In genomic region chr5:102483285-102483975, GRCm38 (mm10) we compare ENCODE assay signal across 14 mouse cellular contexts. TPM values are rescaled to one million over a fixed set of nuclear protein-coding genes. Genes with fewer than 3 reads are reported as not detected.
A peak's percentile ranks its signal among the peaks of the same experiment; 100 is the strongest.
DNase-seq lines count a peak whose midpoint lies in the region; ATAC-seq and TF ChIP-seq lines count a peak whose summit lies in the region.
"Had no signal": no experiment of that assay in that cellular context is flagged by ENCODE, and none has a peak within 500 bp of the region (broad histone marks: within the 10 kb centered on the region; RNA-seq: fewer than 3 reads in every experiment).

No protein-coding gene starts in this region.

- peak overlapping the region; percentile 81 for H3K4me2 ChIP-seq in stomach, embryonic 15.5 days
- no peak overlapping the region for H3K4me2 ChIP-seq in forebrain, embryonic 12.5 days
- H3K4me2 ChIP-seq: heart, embryonic 11.5 days had no signal

- H3K36me3 ChIP-seq in kidney, adult 2 months (ENCODE audit: control insufficient read depth, insufficient read depth, low read length): no peaks in the 10 kb centered on the region
- no peaks in the 10 kb centered on the region; the same call in 1 of the 2 replicates for H3K36me3 ChIP-seq in liver, adult 2 months (ENCODE audit: control insufficient read depth, insufficient read depth, low read length)
- no peaks in the 10 kb centered on the region for H3K36me3 ChIP-seq in stomach, embryonic 15.5 days
- no peaks in the 10 kb centered on the region for H3K36me3 ChIP-seq in forebrain, embryonic 12.5 days (replicated peaks)

- TF ChIP-seq POLR2A in kidney, adult 2 months (IDR thresholded peaks at IDR 0.05; ENCODE audit: low read depth, low read length): no peak
- TF ChIP-seq POLR2A in embryonic fibroblast, embryonic 13.5 days (IDR thresholded peaks at IDR 0.05; ENCODE audit: low read depth, low read length): no peak
- no peak for TF ChIP-seq POLR2A in liver, adult 2 months (IDR thresholded peaks at IDR 0.05; ENCODE audit: extremely low read depth, insufficient read depth, low read length)

- no peaks in the 10 kb centered on the region; the same call in 1 of the 2 replicates for H3K79me2 ChIP-seq in liver, adult 2 months (ENCODE audit: control insufficient read depth, insufficient read depth, low read length)

- DNase-seq in kidney, adult 2 months: no peak
- no peak for DNase-seq in kidney, adult 18-20 months
- peak; percentile 92 for DNase-seq in liver, adult 2 months (ENCODE audit: extremely low read depth, low read depth, low spot score)
- no peak for DNase-seq in left cerebral cortex, postnatal 14 days (ENCODE audit: low spot score in 2 of 2)
- DNase-seq: cerebellum, adult 9-11 months; kidney, postnatal 10 days had no signal

- no peak for TF ChIP-seq CTCF in kidney, adult 2 months (conservative IDR thresholded peaks at IDR 0.05; ENCODE audit: insufficient read depth, insufficient read length, low read depth, low read length)
- TF ChIP-seq CTCF in embryonic fibroblast, embryonic 13.5 days (IDR thresholded peaks at IDR 0.05; ENCODE audit: borderline replicate concordance, insufficient read depth, low read length): no peak
- TF ChIP-seq CTCF in liver, adult 2 months (IDR thresholded peaks at IDR 0.05; ENCODE audit: low read depth, low read length): no peak

- peaks cover 3% of the 10 kb centered on the region; the same call in 1 of the 2 replicates for H3K27me3 ChIP-seq in kidney, adult 2 months (replicated peaks; ENCODE audit: control insufficient read depth, insufficient read depth, low read length)
- H3K27me3 ChIP-seq in liver, adult 2 months (ENCODE audit: control insufficient read depth, insufficient read depth, low read length): no peaks in the 10 kb centered on the region
- H3K27me3 ChIP-seq in stomach, embryonic 15.5 days (replicated peaks): no peaks in the 10 kb centered on the region
- 0 out of 2 replicates have a peak, but pooled peaks cover 8% of the 10 kb centered on the region for H3K27me3 ChIP-seq in forebrain, embryonic 12.5 days

- intact Hi-C loops in left cerebral cortex, postnatal 14 days (cut with DNase I): no loop called here

- peak; percentile 64; the same call in 1 of the 2 replicates for ATAC-seq in stomach, embryonic 15.5 days (ENCODE audit: insufficient read depth, low FRiP score, low read depth)
- no peak for ATAC-seq in forebrain, embryonic 12.5 days (ENCODE audit: low FRiP score)
- ATAC-seq in erythroblast, adult 5-6 weeks (replicated peaks; ENCODE audit: low FRiP score, poor library complexity, severe bottlenecking): no peak
- ATAC-seq: activated CD4-positive, CD25-positive, alpha-beta regulatory T cell, adult 4 months had no signal

- H3K27ac ChIP-seq in kidney, adult 2 months (ENCODE audit: insufficient read depth, low read depth, low read length): 0 out of 2 replicates have a peak overlapping the region, but pooled peaks have one; percentile 9
- 0 out of 2 replicates have a peak overlapping the region, but pooled peaks have one; percentile 45 for H3K27ac ChIP-seq in embryonic fibroblast, embryonic 13.5 days (ENCODE audit: insufficient read depth, low read length)
- peak overlapping the region; percentile 93 for H3K27ac ChIP-seq in liver, adult 2 months (replicated peaks; ENCODE audit: insufficient read depth, low read depth, low read length)
- H3K27ac ChIP-seq in stomach, embryonic 15.5 days: 0 out of 2 replicates have a peak overlapping the region, but pooled peaks have one; percentile 18
- H3K27ac ChIP-seq in forebrain, embryonic 12.5 days: no peak overlapping the region
- H3K27ac ChIP-seq: left cerebral cortex, adult 2 months had no signal

- WGBS in kidney, adult 2 months: 31% methylated on average over 10 of the region's 10 CpGs
- 10% methylated on average over 10 of the region's 10 CpGs for WGBS in liver, adult 2 months
- WGBS in stomach, embryonic 15.5 days: 32% methylated on average over 10 of the region's 10 CpGs
- 47% methylated on average over 10 of the region's 10 CpGs for WGBS in forebrain, embryonic 12.5 days

- peak overlapping the region; percentile 63 for H3K9ac ChIP-seq in liver, adult 2 months (ENCODE audit: low read depth, low read length)
- H3K9ac ChIP-seq in stomach, embryonic 15.5 days: no peak overlapping the region
- H3K9ac ChIP-seq in forebrain, embryonic 12.5 days: no peak overlapping the region

- no peaks in the 10 kb centered on the region for H3K9me3 ChIP-seq in stomach, embryonic 15.5 days
- no peaks in the 10 kb centered on the region for H3K9me3 ChIP-seq in forebrain, embryonic 12.5 days

- H3K4me1 ChIP-seq in kidney, adult 2 months (ENCODE audit: control insufficient read depth, insufficient read depth, low read length): no peaks in the 10 kb centered on the region
- peaks cover 10% of the 10 kb centered on the region for H3K4me1 ChIP-seq in embryonic fibroblast, embryonic 13.5 days (ENCODE audit: control insufficient read depth, insufficient read depth, low read length)
- H3K4me1 ChIP-seq in liver, adult 2 months (ENCODE audit: control insufficient read depth, insufficient read depth, low read length): peaks cover 7% of the 10 kb centered on the region; the same call in 1 of the 2 replicates
- peaks cover 11% of the 10 kb centered on the region for H3K4me1 ChIP-seq in stomach, embryonic 15.5 days
- peaks cover 17% of the 10 kb centered on the region for H3K4me1 ChIP-seq in forebrain, embryonic 12.5 days

- no peak overlapping the region for H3K4me3 ChIP-seq in kidney, adult 2 months (ENCODE audit: insufficient read depth, low read depth, low read length)
- peak overlapping the region; percentile 38 for H3K4me3 ChIP-seq in embryonic fibroblast, embryonic 13.5 days (ENCODE audit: insufficient read depth, low read length)
- H3K4me3 ChIP-seq in liver, adult 2 months (ENCODE audit: insufficient read depth, low read depth, low read length): peak overlapping the region; percentile 53
- H3K4me3 ChIP-seq in stomach, embryonic 15.5 days (replicated peaks): peak overlapping the region; percentile 61
- no peak overlapping the region for H3K4me3 ChIP-seq in forebrain, embryonic 12.5 days (replicated peaks)
- H3K4me3 ChIP-seq: left cerebral cortex, adult 2 months; megakaryocyte, embryonic 14.5 days had no signal

RNA-seq across cellular contexts. Expression of gene Arhgap24, which starts 2.2 kb away (rescaled TPM):
- 132 and 152 TPM in 2 replicates for polyA plus RNA-seq in kidney, adult 2 months (2012; rRNA removed)
- 27.1 and 27.3 TPM in 2 replicates for polyA plus RNA-seq in embryonic fibroblast, embryonic 13.5 days (2011; ENCODE audit: insufficient read length, low read depth, missing spikeins)
- total RNA-seq in liver, adult 2 months (2014; rRNA removed): 6.3 and 6.9 TPM in 2 replicates
- 4.6 and 4.7 TPM in 2 replicates for polyA plus RNA-seq in liver, adult 2 months (2012; rRNA removed)
- 22.9 and 23.1 TPM in 2 replicates for polyA plus RNA-seq in stomach, embryonic 15.5 days (2015; fragmentation: Nextera tagmentation; extraction: Ambion mirVana)
- 3.0 and 4.1 TPM in 2 replicates for polyA plus RNA-seq in forebrain, embryonic 12.5 days (2016; fragmentation: Nextera tagmentation; extraction: Ambion mirVana)
- not detected in 2 replicates for total RNA-seq in erythroblast, adult 5-6 weeks (2015; ENCODE audit: low replicate concordance)
- total RNA-seq in erythroblast, adult 5-6 weeks (2017; ENCODE audit: low replicate concordance): 0.17 and 0.84 TPM in 2 replicates
- 1 to 10 TPM; 6.0 to 7.5 TPM for total RNA-seq in left cerebral cortex, postnatal 14 days (2021)

Comparison
In these comparisons a context has a peak if more than half of its experiments do, and no peak if none do; other contexts are left out.
1. H3K4me3 ChIP-seq: peak in embryonic fibroblast, embryonic 13.5 days (single experiment), liver, adult 2 months (single experiment) and stomach, embryonic 15.5 days (single experiment); none in kidney, adult 2 months (single experiment) and forebrain, embryonic 12.5 days (single experiment).